ENCODE assay signal across 7 mouse cellular contexts in the genomic region with DNA sequence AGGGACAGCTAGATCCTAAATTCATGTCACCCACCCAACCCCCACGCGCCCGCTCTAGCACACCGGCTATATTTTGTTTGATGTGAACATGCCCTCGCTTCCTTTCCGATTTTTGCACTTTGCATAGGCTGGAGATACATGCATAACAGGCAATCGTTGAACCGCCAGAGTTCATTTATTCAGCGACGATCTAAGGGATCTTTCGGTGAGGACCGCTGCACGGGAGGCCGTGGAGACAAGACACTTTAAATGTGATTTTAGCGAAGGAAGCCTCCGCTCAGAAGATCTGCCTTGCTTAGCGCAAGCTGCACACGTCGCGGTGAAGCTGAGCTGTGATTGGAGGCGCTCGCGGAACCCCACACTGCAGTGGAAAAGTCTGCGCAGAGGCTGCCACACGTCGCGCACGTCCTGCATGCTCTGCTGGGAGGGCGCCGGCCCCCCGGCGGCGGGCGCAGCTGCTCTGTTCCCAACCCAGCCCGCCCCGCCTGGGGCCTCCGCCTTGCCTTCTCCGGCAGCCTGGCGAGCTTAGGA. TPM values are rescaled to one million over a fixed set of nuclear protein-coding genes. Genes with fewer than 3 reads are reported as not detected.
DNase-seq lines count a peak whose midpoint lies in the region; ATAC-seq and TF ChIP-seq lines count a peak whose summit lies in the region.

No protein-coding gene starts in this region.

- H3K4me1 ChIP-seq in embryonic fibroblast, embryonic 13.5 days (ENCODE audit: control insufficient read depth, insufficient read depth, low read length): 0 out of 2 replicates have a peak, but pooled peaks cover 8% of the 10 kb centered on the region
- peaks cover 36% of the 10 kb centered on the region for H3K4me1 ChIP-seq in heart, embryonic 12.5 days (replicated peaks)
- peaks cover 27% of the 10 kb centered on the region for H3K4me1 ChIP-seq in kidney, embryonic 16.5 days (ENCODE audit: insufficient read depth, low read length)
- no peaks in the 10 kb centered on the region; the same call in 1 of the 2 replicates for H3K4me1 ChIP-seq in midbrain, postnatal 0 days (ENCODE audit: insufficient read depth, low read length)

- H3K27ac ChIP-seq in embryonic fibroblast, embryonic 13.5 days (ENCODE audit: insufficient read depth, low read length): no peak overlapping the region
- H3K27ac ChIP-seq in heart, embryonic 12.5 days (ENCODE audit: poor library complexity, severe bottlenecking): peak overlapping the region; percentile 91
- peak overlapping the region; percentile 49 for H3K27ac ChIP-seq in kidney, embryonic 16.5 days (ENCODE audit: low read length)
- peak overlapping the region; percentile 65; the same call in 1 of the 2 replicates for H3K27ac ChIP-seq in midbrain, postnatal 0 days (ENCODE audit: low read depth, low read length)

- WGBS in heart, embryonic 12.5 days: under 1% methylated on average over 39 of the region's 39 CpGs
- WGBS in kidney, embryonic 16.5 days: under 1% methylated on average over 35 of the region's 39 CpGs
- 1% methylated on average over 27 of the region's 39 CpGs for WGBS in midbrain, postnatal 0 days

- peaks cover 3% of the 10 kb centered on the region for H3K36me3 ChIP-seq in heart, embryonic 12.5 days
- H3K36me3 ChIP-seq in kidney, embryonic 16.5 days (ENCODE audit: insufficient read depth, low read length): no peaks in the 10 kb centered on the region
- no peaks in the 10 kb centered on the region for H3K36me3 ChIP-seq in midbrain, postnatal 0 days (ENCODE audit: insufficient read depth, low read length)

- peak overlapping the region; percentile 74 for H3K9ac ChIP-seq in heart, embryonic 12.5 days
- H3K9ac ChIP-seq in kidney, embryonic 16.5 days (replicated peaks; ENCODE audit: low read length): peak overlapping the region; percentile 67
- H3K9ac ChIP-seq in midbrain, postnatal 0 days (replicated peaks; ENCODE audit: low read length, poor library complexity, severe bottlenecking): peak overlapping the region; percentile 34

- ATAC-seq in heart, embryonic 12.5 days (ENCODE audit: insufficient number of reproducible peaks, low FRiP score): peak; percentile 69
- peak; percentile 58 for ATAC-seq in kidney, embryonic 16.5 days (ENCODE audit: low FRiP score, low TSS enrichment)
- ATAC-seq in midbrain, postnatal 0 days (ENCODE audit: low FRiP score): peak; percentile 63

- no peak for TF ChIP-seq CTCF in embryonic fibroblast, embryonic 13.5 days (IDR thresholded peaks at IDR 0.05; ENCODE audit: borderline replicate concordance, insufficient read depth, low read length)
- 0 out of 2 replicates have a peak, but pooled peaks have one; percentile 8 for TF ChIP-seq CTCF in midbrain, postnatal 0 days (IDR thresholded peaks at IDR 0.05)

- DNase-seq in brain, adult 2 months (ENCODE audit: low read depth, low spot score): peak; percentile 97
- peak; percentile 71 for DNase-seq in liver
- DNase-seq in midbrain, postnatal 0 days (ENCODE audit: low spot score): peak; percentile 88
- DNase-seq in spleen, postnatal 36 days (ENCODE audit: low spot score in 2 of 2): peak; percentile 81 to 83

- H3K4me2 ChIP-seq in heart, embryonic 12.5 days: peak overlapping the region; percentile 91
- peak overlapping the region; percentile 80 for H3K4me2 ChIP-seq in kidney, embryonic 16.5 days (replicated peaks; ENCODE audit: low read depth, low read length)
- peak overlapping the region; percentile 95 for H3K4me2 ChIP-seq in midbrain, postnatal 0 days (ENCODE audit: low read depth, low read length, poor library complexity, severe bottlenecking)

- no peaks in the 10 kb centered on the region for H3K27me3 ChIP-seq in heart, embryonic 12.5 days (replicated peaks)
- peaks cover 11% of the 10 kb centered on the region for H3K27me3 ChIP-seq in kidney, embryonic 16.5 days (ENCODE audit: insufficient read depth, low read length)
- H3K27me3 ChIP-seq in midbrain, postnatal 0 days (ENCODE audit: insufficient read depth, low read length): peaks cover 6% of the 10 kb centered on the region; the same call in 1 of the 2 replicates

- peak; percentile 60 for TF ChIP-seq POLR2A in embryonic fibroblast, embryonic 13.5 days (IDR thresholded peaks at IDR 0.05; ENCODE audit: low read depth, low read length)

- H3K4me3 ChIP-seq in embryonic fibroblast, embryonic 13.5 days (ENCODE audit: insufficient read depth, low read length): peak overlapping the region; percentile 38
- H3K4me3 ChIP-seq in heart, embryonic 12.5 days: peak overlapping the region; percentile 61
- H3K4me3 ChIP-seq in kidney, embryonic 16.5 days (ENCODE audit: low read length): peak overlapping the region; percentile 69
- peak overlapping the region; percentile 65 for H3K4me3 ChIP-seq in midbrain, postnatal 0 days (ENCODE audit: low read depth, low read length)

- H3K9me3 ChIP-seq in heart, embryonic 12.5 days (replicated peaks): no peaks in the 10 kb centered on the region
- no peaks in the 10 kb centered on the region for H3K9me3 ChIP-seq in kidney, embryonic 16.5 days (ENCODE audit: low read length)
- H3K9me3 ChIP-seq in midbrain, postnatal 0 days (ENCODE audit: low read length): no peaks in the 10 kb centered on the region

RNA-seq across cellular contexts. Expression of a gene that starts 50.9 kb away (rescaled TPM):
- polyA plus RNA-seq in embryonic fibroblast, embryonic 13.5 days (2011; ENCODE audit: insufficient read length, low read depth, missing spikeins): 14.8 and 15.2 TPM in 2 replicates
- polyA plus RNA-seq in heart, embryonic 12.5 days (2016; fragmentation: Nextera tagmentation; extraction: Ambion mirVana): 11.8 and 12.6 TPM in 2 replicates
- 11.9 and 13.1 TPM in 2 replicates for polyA plus RNA-seq in kidney, embryonic 16.5 days (2015; fragmentation: Nextera tagmentation; extraction: Ambion mirVana)
- total RNA-seq in midbrain, postnatal 0 days (2014; rRNA removed): 14.7 and 17.8 TPM in 2 replicates
- 20.9 and 23.5 TPM in 2 replicates for polyA plus RNA-seq in midbrain, postnatal 0 days (2015; fragmentation: Nextera tagmentation; extraction: Ambion mirVana)
